Mouse (Mus musculus) embryonic facial prominence, embryonic 11.5 days (tissue): ENCODE results near the gene Extl2. TPM values are rescaled to one million over a fixed set of nuclear protein-coding genes. Genes with fewer than 3 reads are reported as not detected.

Source experiments
- ATAC-seq: fragments of 200-750 bp; cut with Nextera tagmentation; replicated peaks from 2 replicates; pipeline ENCODE4 v1.8.0; 2017; ENCODE audit warnings: low read depth; ENCODE audit not compliant: insufficient number of reproducible peaks, low FRiP score, low TSS enrichment
- DNase-seq: peaks from one replicate; pipeline ENCODE4 v3.0.0-alpha.2; 2015; ENCODE audit warnings: low spot score
- H3K27ac ChIP-seq: fragments of 300-500 bp; sonication (generic); replicated peaks from 2 replicates; pipeline ENCODE4 v1.5.1; 2014; ENCODE audit warnings: mild to moderate bottlenecking, low read depth, low read length, control low read depth
- H3K27me3 ChIP-seq: fragments of 300-500 bp; sonication (generic); 2 replicates; pipeline ENCODE4 v1.6.1; 2014; ENCODE audit warnings: mild to moderate bottlenecking, low read length, moderate library complexity, mixed read lengths; ENCODE audit not compliant: control insufficient read depth, insufficient read depth
- H3K36me3 ChIP-seq: fragments of 300-500 bp; sonication (generic); replicated peaks from 2 replicates; pipeline ENCODE4 v1.6.1; 2014; ENCODE audit warnings: low read depth, mild to moderate bottlenecking, low read length, moderate library complexity, mixed read lengths; ENCODE audit not compliant: control insufficient read depth, insufficient read depth
- H3K4me1 ChIP-seq: fragments of 300-500 bp; sonication (generic); 2 replicates; pipeline ENCODE4 v1.6.1; 2014; ENCODE audit warnings: low read length, mixed read lengths; ENCODE audit not compliant: control insufficient read depth, insufficient read depth
- H3K4me2 ChIP-seq: fragments of 300-500 bp; sonication (generic); 2 replicates; pipeline ENCODE4 v1.6.1; 2014; ENCODE audit warnings: low read depth, mild to moderate bottlenecking, control low read depth, low read length, moderate library complexity
- H3K4me3 ChIP-seq: fragments of 300-500 bp; sonication (generic); 2 replicates; pipeline ENCODE4 v1.5.1; 2014; ENCODE audit warnings: low read depth, low read length, control low read depth
- H3K9ac ChIP-seq: fragments of 300-500 bp; sonication (generic); replicated peaks from 2 replicates; pipeline ENCODE4 v1.6.1; 2014; ENCODE audit warnings: mild to moderate bottlenecking, control low read depth, low read length
- H3K9me3 ChIP-seq: fragments of 300-500 bp; sonication (generic); replicated peaks from 2 replicates; pipeline ENCODE4 v1.6.1; 2016; ENCODE audit warnings: mild to moderate bottlenecking, low read length, inconsistent platforms, mixed read lengths; ENCODE audit not compliant: control insufficient read depth
- whole genome bisulfite sequencing: fragments of 180-500 bp; shearing (Covaris S2); extraction: QIAGEN DNeasy Blood & Tissue Kit; methylation state at CpG from one replicate; pipeline ENCODE4 v1.1.7; 2014; 5-methylcytosine and 5-hydroxymethylcytosine counted together
- microRNA-seq: library from miRNA; unstranded; fragments of <30 nt; microRNA quantifications from one replicate; pipeline ENCODE4, GENCODE M21; 2016; ENCODE audit warnings: borderline number of aligned reads
- polyA plus RNA-seq: library from polyadenylated mRNA; unstranded; fragments of >200 nt; fragmentation: Nextera tagmentation; extraction: Ambion mirVana; gene quantifications from 2 replicates; pipeline ENCODE4 v1.2.1, GENCODE M21; 2014

The Extl2 gene
- polyA plus RNA-seq, 1 experiment from 2014 or later: 24.5 TPM

DNA sequence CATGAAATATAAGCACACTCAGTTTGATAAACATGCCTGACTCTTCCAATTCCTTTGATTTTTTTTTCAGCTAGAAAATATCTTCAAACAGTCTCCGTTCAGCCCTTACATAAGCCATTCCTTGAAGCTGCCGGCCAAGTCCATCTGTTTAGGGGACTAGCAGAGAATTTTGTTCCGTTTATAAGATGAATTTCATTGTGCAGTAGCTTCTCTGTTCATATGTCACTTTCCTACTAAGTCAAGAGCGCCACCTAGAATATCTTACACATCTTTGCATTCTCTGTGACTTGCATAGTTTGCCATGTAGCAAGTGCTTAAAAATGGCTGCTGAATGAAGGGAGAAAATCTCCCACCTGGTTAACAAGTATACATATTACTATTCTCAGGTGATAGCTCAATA lies 71.2 kb downstream of the Extl2 start:
- Histone ChIP-seq H3K9me3 (no peaks in the 10 kb centered on the region), H3K4me2 (no peak overlapping the region), H3K9ac (no peak overlapping the region), H3K36me3 (no peaks in the 10 kb centered on the region), H3K4me1 (no peaks in the 10 kb centered on the region), H3K27me3 (no peaks in the 10 kb centered on the region), H3K27ac (no peak overlapping the region), H3K4me3 (no peak overlapping the region)
- 75% methylated on average over 4 of the region's 4 CpGs for WGBS
- DNase-seq (peak; percentile 31), ATAC-seq (no peak)

Small RNA genes lying within 50 kb of the gene (microRNA-seq; reads per million reads assigned to microRNA genes)
- not detected for gene Mir669n

Other genes starting within 250 kb of the Extl2 start
- gene Dph5, start 119.6 kb upstream of the Extl2 start, polyA plus RNA-seq: 23.5 and 26.6 TPM in 2 replicates
- gene Slc30a7, start 56 bp upstream of the Extl2 start, polyA plus RNA-seq: 31.7 and 35.8 TPM in 2 replicates
- 69.3 and 75.4 TPM in 2 replicates for gene Vcam1, start 122.2 kb downstream of the Extl2 start, polyA plus RNA-seq
- 0.20 and 0.56 TPM in 2 replicates for gene Gpr88, start 246.0 kb downstream of the Extl2 start, polyA plus RNA-seq